Mouse (Mus musculus) C2C12 (cell line): ENCODE results near the gene Armc9. TPM values are rescaled to one million over a fixed set of nuclear protein-coding genes. Genes with fewer than 3 reads are reported as not detected.

Experiments used
- H3K27me3 ChIP-seq: one replicate; pipeline ENCODE4 v1.6.1; 2011; ENCODE audit not compliant: control insufficient read depth, insufficient read depth, insufficient read length
- H3K36me3 ChIP-seq: one replicate; pipeline ENCODE4 v1.6.1; 2011; ENCODE audit not compliant: control insufficient read depth, insufficient read depth
- H3K4me3 ChIP-seq: one replicate; pipeline ENCODE4 v1.5.1; 2011; ENCODE audit warnings: mild to moderate bottlenecking, control low read depth; ENCODE audit not compliant: poor library complexity, insufficient read depth, severe bottlenecking
- H3K79me2 ChIP-seq: one replicate; pipeline ENCODE4 v1.6.1; 2011; ENCODE audit not compliant: control insufficient read depth, insufficient read depth
- H3K79me3 ChIP-seq: one replicate; pipeline ENCODE4 v1.6.1; 2011; ENCODE audit warnings: low read depth, control low read depth
- H3ac ChIP-seq: one replicate; pipeline ENCODE3; 2011; ENCODE audit warnings: low read depth; ENCODE audit not compliant: control insufficient read depth, insufficient read length
- CEBPB ChIP-seq: IDR thresholded peaks from one replicate; pipeline ENCODE4 v1.6.1; 2011; ENCODE audit warnings: low read depth, mild to moderate bottlenecking, control low read depth, moderate library complexity
- CTCF ChIP-seq: IDR thresholded peaks from one replicate; pipeline ENCODE4 v1.5.1; 2011; ENCODE audit not compliant: control insufficient read depth, insufficient read depth, insufficient read length
- FOSL1 ChIP-seq: IDR thresholded peaks from one replicate; pipeline ENCODE4 v1.8.0; 2011; ENCODE audit warnings: mild to moderate bottlenecking, low read length; ENCODE audit not compliant: poor library complexity, insufficient read depth, severe bottlenecking
- MAX ChIP-seq: IDR thresholded peaks from one replicate; pipeline ENCODE4 v1.6.1; 2011; ENCODE audit warnings: mild to moderate bottlenecking, control low read depth
- MYOD1 ChIP-seq: IDR thresholded peaks from one replicate; pipeline ENCODE4 v1.6.1; 2011; ENCODE audit warnings: low read depth; ENCODE audit not compliant: control insufficient read depth, insufficient read length
- MYOG ChIP-seq: IDR thresholded peaks from one replicate; pipeline ENCODE4 v1.6.1; 2011; ENCODE audit not compliant: control insufficient read depth, insufficient read length; ENCODE audit errors: extremely low read depth
- USF1 ChIP-seq: IDR thresholded peaks from one replicate; pipeline ENCODE4 v1.6.1; 2011; ENCODE audit warnings: low read depth, mild to moderate bottlenecking, control low read depth, moderate library complexity
- polyA plus RNA-seq: library from polyadenylated mRNA; unstranded; fragments of >200 nt; fragmentation: generic; extraction: Trizol; gene quantifications from one replicate; pipeline ENCODE4 v1.2.1, GENCODE M21; 2012; ENCODE audit warnings: missing spikeins

Armc9 gene
- polyA plus RNA-seq, 1 experiment = 5.6 TPM

GRCm38 (mm10) chr1:86243490-86243889 lies 88.9 kb downstream of the Armc9 start:
- no peaks in the 10 kb centered on the region for H3K27me3 ChIP-seq
- H3K4me3 ChIP-seq = no peak overlapping the region
- no peak for TF ChIP-seq CTCF
- no peak for TF ChIP-seq FOSL1
- H3ac ChIP-seq = no peak overlapping the region
- H3K79me3 ChIP-seq = no peaks in the 10 kb centered on the region
- no peaks in the 10 kb centered on the region for H3K79me2 ChIP-seq
- no peaks in the 10 kb centered on the region for H3K36me3 ChIP-seq

GRCm38 (mm10) chr1:86245301-86246085 lies 90.9 kb downstream of the Armc9 start:
- Histone ChIP-seq H3ac (no peak overlapping the region), H3K79me2 (no peaks in the 10 kb centered on the region), H3K36me3 (no peaks in the 10 kb centered on the region), H3K4me3 (no peak overlapping the region), H3K79me3 (no peaks in the 10 kb centered on the region), H3K27me3 (no peaks in the 10 kb centered on the region)
- TF ChIP-seq MYOD1 = no peak
- no peak for TF ChIP-seq FOSL1
- TF ChIP-seq CTCF = no peak
- TF ChIP-seq MAX = no peak
- no peak for TF ChIP-seq CEBPB
- no peak for TF ChIP-seq USF1
- no peak for TF ChIP-seq MYOG

- no peaks in the 10 kb centered on the region for H3K79me3 ChIP-seq
- H3ac ChIP-seq = no peak overlapping the region
- no peak overlapping the region for H3K4me3 ChIP-seq
- H3K36me3 ChIP-seq = no peaks in the 10 kb centered on the region
- TF ChIP-seq MAX = no peak
- TF ChIP-seq USF1 = no peak
- TF ChIP-seq MYOG = no peak
- TF ChIP-seq CTCF = no peak
- TF ChIP-seq CEBPB = no peak
- TF ChIP-seq FOSL1 = no peak
- no peak for TF ChIP-seq MYOD1
- H3K79me2 ChIP-seq = no peaks in the 10 kb centered on the region
- no peaks in the 10 kb centered on the region for H3K27me3 ChIP-seq
Measured at GRCm38 (mm10) chr1:86253410-86253809, 98.8 kb downstream of the Armc9 start.

- Histone ChIP-seq H3K79me3 (no peaks in the 10 kb centered on the region), H3K79me2 (no peaks in the 10 kb centered on the region), H3ac (no peak overlapping the region), H3K27me3 (no peaks in the 10 kb centered on the region), H3K36me3 (no peaks in the 10 kb centered on the region), H3K4me3 (no peak overlapping the region)
- TF ChIP-seq CTCF = no peak
- TF ChIP-seq CEBPB = no peak
- TF ChIP-seq MAX = no peak
- no peak for TF ChIP-seq MYOD1
- no peak for TF ChIP-seq MYOG
- no peak for TF ChIP-seq USF1
- no peak for TF ChIP-seq FOSL1
Measured at GRCm38 (mm10) chr1:86256311-86256710, 101.7 kb downstream of the Armc9 start.

GRCm38 (mm10) chr1:86257228-86257627 lies 102.6 kb downstream of the Armc9 start:
- no peaks in the 10 kb centered on the region for H3K36me3 ChIP-seq
- no peaks in the 10 kb centered on the region for H3K79me3 ChIP-seq
- TF ChIP-seq USF1 = no peak
- TF ChIP-seq CTCF = no peak
- TF ChIP-seq MYOD1 = no peak
- no peak for TF ChIP-seq MAX
- TF ChIP-seq FOSL1 = no peak
- no peak for TF ChIP-seq CEBPB
- no peak for TF ChIP-seq MYOG
- no peaks in the 10 kb centered on the region for H3K27me3 ChIP-seq
- no peaks in the 10 kb centered on the region for H3K79me2 ChIP-seq
- H3K4me3 ChIP-seq = no peak overlapping the region
- no peak overlapping the region for H3ac ChIP-seq
